Mouse (Mus musculus): ENCODE results near the gene 1810049J17Rik. TPM values are rescaled to one million over a fixed set of nuclear protein-coding genes. Genes with fewer than 3 reads are reported as not detected.

1810049J17Rik gene
- total and polyA plus RNA-seq, 3 experiments = 23.9 TPM; not detected in 2

GRCm38 (mm10) chr15:12322676-12323402 is 1.1 kb upstream of the 1810049J17Rik start:
- Histone ChIP-seq H3K36me3 (ENCODE audit: control insufficient read depth in 1 of 2, insufficient read depth in 2 of 2, low read length in 2 of 2) (peaks cover 18 to 40% of the 10 kb centered on the region in 2 experiments), H3K9ac (ENCODE audit: control insufficient read depth, low read depth, low read length, poor library complexity, severe bottlenecking) (peak overlapping the region; percentile 89), H3K27ac (ENCODE audit: control insufficient read depth, low read depth, low read length) (peak overlapping the region; percentile 87), H3K9me3 (replicated peaks; ENCODE audit: insufficient read depth, low read length) (no peaks in the 10 kb centered on the region), H3K4me3 (ENCODE audit: control insufficient read depth in 1 of 2, insufficient read depth in 1 of 2, low read depth in 2 of 2, low read length in 2 of 2) (peak overlapping the region; percentile 94), H3K4me1 (ENCODE audit: control insufficient read depth in 1 of 2, insufficient read depth in 2 of 2, low read length in 2 of 2) (peaks cover 7 to 31% of the 10 kb centered on the region in 2 experiments), H3K27me3 (ENCODE audit: control insufficient read depth in 1 of 2, insufficient read depth in 2 of 2, low read length in 2 of 2) (no peaks in the 10 kb centered on the region), H3K79me2 (ENCODE audit: control insufficient read depth, insufficient read depth, low read length, poor library complexity) (peaks cover 60% of the 10 kb centered on the region)
- peak; percentile 64 for DNase-seq (ENCODE audit: low read depth, low spot score)
- TF ChIP-seq MYB (IDR thresholded peaks at IDR 0.05; ENCODE audit: low read depth, low read length) (no peak), NRF1 (IDR thresholded peaks at IDR 0.05; ENCODE audit: insufficient read depth, low read depth, low read length, poor library complexity, severe bottlenecking) (no peak), MXI1 (IDR thresholded peaks at IDR 0.05; ENCODE audit: low read depth, low read length) (peak; percentile 29; the same call in 1 of the 2 replicates), KAT2A (conservative IDR thresholded peaks at IDR 0.05; ENCODE audit: low read depth, low read length) (0 out of 2 replicates have a peak, but pooled peaks have one; percentile 16), SIN3A (IDR thresholded peaks at IDR 0.05; ENCODE audit: low read length) (0 out of 2 replicates have a peak, but pooled peaks have one; percentile 8), RAD21 (IDR thresholded peaks at IDR 0.05; ENCODE audit: low read depth, low read length) (no peak), RCOR1 (IDR thresholded peaks at IDR 0.05; ENCODE audit: low read depth, low read length) (0 out of 2 replicates have a peak, but pooled peaks have one; percentile 20), GABPA (IDR thresholded peaks at IDR 0.05; ENCODE audit: low read depth, low read length) (0 out of 2 replicates have a peak, but pooled peaks have one; percentile 18)

GRCm38 (mm10) chr15:12321091-12321787 is 460 bp downstream of the 1810049J17Rik start, which contains the start of gene Golph3:
TSS of gene Golph3 (plus strand) at chr15:12321450.
- peak; percentile 95 for DNase-seq (ENCODE audit: low read depth, low spot score)
- Histone ChIP-seq H3K9me3 (replicated peaks; ENCODE audit: insufficient read depth, low read length) (no peaks in the 10 kb centered on the region), H3K27ac (ENCODE audit: control insufficient read depth, low read depth, low read length) (peak within 1 kb of the TSS; percentile 87), H3K79me2 (ENCODE audit: control insufficient read depth, insufficient read depth, low read length, poor library complexity) (peaks cover 49% of the 10 kb centered on the region), H3K36me3 (ENCODE audit: control insufficient read depth in 1 of 2, insufficient read depth in 2 of 2, low read length in 2 of 2) (peaks cover 8 to 44% of the 10 kb centered on the region in 2 experiments), H3K9ac (ENCODE audit: control insufficient read depth, low read depth, low read length, poor library complexity, severe bottlenecking) (peak within 1 kb of the TSS; percentile 89), H3K27me3 (ENCODE audit: control insufficient read depth in 1 of 2, insufficient read depth in 2 of 2, low read length in 2 of 2) (no peaks in the 10 kb centered on the region), H3K4me1 (ENCODE audit: control insufficient read depth in 1 of 2, insufficient read depth in 2 of 2, low read length in 2 of 2) (peaks cover 11 to 38% of the 10 kb centered on the region in 2 experiments), H3K4me3 (ENCODE audit: control insufficient read depth in 1 of 2, insufficient read depth in 1 of 2, low read depth in 2 of 2, low read length in 2 of 2) (peak within 1 kb of the TSS; percentile 94)
- 0 out of 2 replicates have a peak, but pooled peaks have one; percentile 28 for TF ChIP-seq MEF2A (IDR thresholded peaks at IDR 0.05; ENCODE audit: extremely low read depth, insufficient replicate concordance, low read depth, low read length, poor library complexity, severe bottlenecking)
- TF ChIP-seq JUND (IDR thresholded peaks at IDR 0.05; ENCODE audit: low read depth, low read length) = no peak
- TF ChIP-seq USF2 (IDR thresholded peaks at IDR 0.05; ENCODE audit: borderline replicate concordance in 1 of 2, insufficient read depth in 1 of 2, low read depth in 1 of 2, low read length in 2 of 2) = no peak
- no peak for TF ChIP-seq USF1 (IDR thresholded peaks at IDR 0.05; ENCODE audit: low read depth, low read length)
- TF ChIP-seq ETS1 (IDR thresholded peaks at IDR 0.05; ENCODE audit: low read depth, low read length) = peak; percentile 49; the same call in 1 of the 2 replicates
- no peak for TF ChIP-seq GATA1 (IDR thresholded peaks at IDR 0.05; ENCODE audit: low read depth, low read length)
- peak; percentile 76 for TF ChIP-seq HCFC1 (IDR thresholded peaks at IDR 0.05; ENCODE audit: low read depth, low read length)
- no peak for TF ChIP-seq MYC (IDR thresholded peaks at IDR 0.05; ENCODE audit: low read depth, low read length)
- TF ChIP-seq UBTF (IDR thresholded peaks at IDR 0.05; ENCODE audit: borderline replicate concordance, insufficient read depth, low read depth, low read length) = no peak
- TF ChIP-seq ZMIZ1 (IDR thresholded peaks at IDR 0.05; ENCODE audit: low read depth, low read length) = peak; percentile 91
- no peak for TF ChIP-seq MYB (IDR thresholded peaks at IDR 0.05; ENCODE audit: low read depth, low read length)
- peak; percentile 86 for TF ChIP-seq SIN3A (IDR thresholded peaks at IDR 0.05; ENCODE audit: low read length)
- no peak for TF ChIP-seq RCOR1 (IDR thresholded peaks at IDR 0.05; ENCODE audit: low read depth, low read length)
- TF ChIP-seq EP300 (IDR thresholded peaks at IDR 0.05; ENCODE audit: low read depth in 1 of 2, low read length in 2 of 2) = 0 out of 4 replicates have a peak, but pooled peaks of 1 of the 2 experiments have one; percentile 5
- no peak for TF ChIP-seq CTCF (IDR thresholded peaks at IDR 0.05 in 2 of 3, conservative IDR thresholded peaks at IDR 0.05 in 1 of 3; ENCODE audit: control insufficient read depth in 1 of 3, insufficient read depth in 1 of 3, low read depth in 2 of 3, low read length in 3 of 3, poor library complexity in 1 of 3, severe bottlenecking in 1 of 3)
- TF ChIP-seq MAZ (IDR thresholded peaks at IDR 0.05; ENCODE audit: low read depth, low read length) = peak; percentile 65; the same call in 1 of the 2 replicates
- no peak for TF ChIP-seq BHLHE40 (IDR thresholded peaks at IDR 0.05; ENCODE audit: borderline replicate concordance, low read depth, low read length)
- no peak for TF ChIP-seq GABPA (IDR thresholded peaks at IDR 0.05; ENCODE audit: low read depth, low read length)
- no peak for TF ChIP-seq ZC3H11A (IDR thresholded peaks at IDR 0.05; ENCODE audit: low read depth, low read length)
- peak; percentile 81 to 93 for TF ChIP-seq POLR2A (IDR thresholded peaks at IDR 0.05; ENCODE audit: control insufficient read depth in 1 of 2, insufficient read depth in 1 of 2, low read depth in 1 of 2, low read length in 2 of 2, poor library complexity in 1 of 2)
- no peak for TF ChIP-seq ZKSCAN1 (IDR thresholded peaks at IDR 0.05; ENCODE audit: low read depth, low read length)
- peak; percentile 37; the same call in 1 of the 2 replicates for TF ChIP-seq TCF12 (IDR thresholded peaks at IDR 0.05; ENCODE audit: low read depth, low read length)

All from MEL (cell line).